ENCODE assay signal across 1 mouse cellular context in the genomic region with DNA sequence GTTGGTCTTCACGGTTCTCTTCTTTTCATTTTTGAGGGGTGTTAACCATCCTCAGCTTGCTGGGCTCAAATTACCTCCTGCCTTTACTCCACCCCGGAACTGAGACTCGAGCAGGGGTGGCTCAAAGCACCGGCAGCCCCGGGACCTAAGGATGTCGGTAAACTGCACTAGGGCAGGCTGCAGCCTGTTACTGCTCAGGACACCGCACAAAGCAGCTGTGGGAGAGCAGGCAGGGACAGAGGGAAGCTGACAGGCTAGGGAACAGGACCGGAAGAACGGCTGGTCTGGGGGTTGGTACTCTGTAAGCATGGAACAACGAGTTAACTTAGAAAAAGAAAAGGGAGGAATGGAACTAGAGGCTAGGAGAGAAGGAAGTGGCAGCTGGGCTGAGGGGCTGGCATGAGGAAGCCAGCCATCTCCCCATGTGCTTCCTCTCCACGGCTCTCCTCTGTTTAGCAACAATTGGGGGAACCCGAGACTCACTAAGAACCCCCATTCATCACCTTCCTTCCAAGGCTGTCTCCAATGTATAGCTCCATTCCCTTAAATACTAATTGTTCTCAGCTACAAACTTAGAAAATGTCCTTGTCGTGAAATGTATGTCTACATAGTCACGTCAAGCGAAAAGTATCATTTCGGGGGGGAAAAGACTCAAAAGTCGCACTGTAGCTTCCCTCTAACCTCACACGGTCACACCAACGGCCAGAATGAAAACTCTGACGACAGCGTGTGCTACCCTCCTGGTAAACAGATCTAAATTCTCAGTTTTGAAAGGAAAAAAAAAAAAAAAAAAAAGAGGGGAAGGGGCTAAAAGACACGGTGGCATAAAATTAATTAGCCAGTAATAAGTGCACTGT.
TF ChIP-seq lines count a peak whose summit lies in the region.

No protein-coding gene starts in this region.

TF ChIP-seq in MEL, 35 proteins besides CTCF, POLR2A, EP300 and RAD21 (continued from another document):
- no peak for TF ChIP-seq USF2 (IDR thresholded peaks at IDR 0.05; ENCODE audit: borderline replicate concordance in 1 of 2, insufficient read depth in 1 of 2, low read depth in 1 of 2, low read length in 2 of 2)
- TF ChIP-seq MAX (IDR thresholded peaks at IDR 0.05; ENCODE audit: low read length), result peak; percentile 88
- no peak for TF ChIP-seq NRF1 (IDR thresholded peaks at IDR 0.05; ENCODE audit: insufficient read depth, low read depth, low read length, poor library complexity, severe bottlenecking)
- TF ChIP-seq ZNF384 (IDR thresholded peaks at IDR 0.05; ENCODE audit: low read depth, low read length), result no peak
- no peak for TF ChIP-seq CHD2 (IDR thresholded peaks at IDR 0.05; ENCODE audit: low read length)
- TF ChIP-seq TBP (IDR thresholded peaks at IDR 0.05; ENCODE audit: low read depth, low read length), result peak; percentile 71; the same call in 1 of the 2 replicates
- TF ChIP-seq POLR2AphosphoS5 (IDR thresholded peaks at IDR 0.05; ENCODE audit: borderline replicate concordance, low read depth, low read length), result no peak; the same call in 1 of the 2 replicates
- TF ChIP-seq SIN3A (IDR thresholded peaks at IDR 0.05; ENCODE audit: low read length), result peak; percentile 36
- peak; percentile 68 for TF ChIP-seq NELFE (IDR thresholded peaks at IDR 0.05; ENCODE audit: low read depth, low read length)
- TF ChIP-seq MYC (IDR thresholded peaks at IDR 0.05; ENCODE audit: low read depth, low read length), result 0 out of 2 replicates have a peak, but pooled peaks have one; percentile 86
- 0 out of 2 replicates have a peak, but pooled peaks have one; percentile 48 for TF ChIP-seq CHD1 (IDR thresholded peaks at IDR 0.05; ENCODE audit: low read depth, low read length)
- TF ChIP-seq UBTF (IDR thresholded peaks at IDR 0.05; ENCODE audit: borderline replicate concordance, insufficient read depth, low read depth, low read length), result no peak
- no peak for TF ChIP-seq RCOR1 (IDR thresholded peaks at IDR 0.05; ENCODE audit: low read depth, low read length)
- TF ChIP-seq USF1 (IDR thresholded peaks at IDR 0.05; ENCODE audit: low read depth, low read length), result no peak
- 0 out of 2 replicates have a peak, but pooled peaks have one; percentile 35 for TF ChIP-seq HCFC1 (IDR thresholded peaks at IDR 0.05; ENCODE audit: low read depth, low read length)
- no peak for TF ChIP-seq MEF2A (IDR thresholded peaks at IDR 0.05; ENCODE audit: extremely low read depth, insufficient replicate concordance, low read depth, low read length, poor library complexity, severe bottlenecking)
- TF ChIP-seq ELF1 (IDR thresholded peaks at IDR 0.05; ENCODE audit: low read depth, low read length), result peak; percentile 63
TF ChIP-seq in MEL: peak in this region for 13.
